Mouse (Mus musculus) heart, postnatal 0 days (tissue): ENCODE measurements at regions not wholly inside any gene's neighbourhood (a gene's known extent, or its start where the extent isn't known, plus 50 kb on each side); places are given as distances from the start of the nearest gene placed in this dataset.

Source experiments
- ATAC-seq: fragments of 200-750 bp; cut with Nextera tagmentation; 2 replicates; pipeline ENCODE4 v1.8.0; 2017; ENCODE audit warnings: low read depth, moderate number of reproducible peaks, moderate library complexity; ENCODE audit not compliant: insufficient read depth
- DNase-seq: peaks from one replicate; pipeline ENCODE4 v3.0.0-alpha.2; 2016; ENCODE audit warnings: low spot score
- H3K27ac ChIP-seq: fragments of 300-500 bp; sonication (generic); 2 replicates; pipeline ENCODE4 v1.5.1; 2014; ENCODE audit warnings: low read depth, mild to moderate bottlenecking
- H3K27me3 ChIP-seq: fragments of 300-500 bp; sonication (generic); 2 replicates; pipeline ENCODE4 v1.6.1; 2014; ENCODE audit warnings: low read length, mixed read lengths; ENCODE audit not compliant: control insufficient read depth, insufficient read depth
- H3K36me3 ChIP-seq: fragments of 300-500 bp; sonication (generic); replicated peaks from 2 replicates; pipeline ENCODE4 v1.6.1; 2014; ENCODE audit warnings: low read length, mixed read lengths; ENCODE audit not compliant: control insufficient read depth, insufficient read depth
- H3K4me1 ChIP-seq: fragments of 300-500 bp; sonication (generic); 2 replicates; pipeline ENCODE4 v1.6.1; 2014; ENCODE audit warnings: antibody characterized with exemption; ENCODE audit not compliant: control insufficient read depth, insufficient read depth
- H3K4me2 ChIP-seq: fragments of 300-500 bp; sonication (generic); 2 replicates; pipeline ENCODE4 v1.6.1; 2014; ENCODE audit warnings: low read depth, mild to moderate bottlenecking, low read length, moderate library complexity
- H3K4me3 ChIP-seq: fragments of 300-500 bp; sonication (generic); 2 replicates; pipeline ENCODE4 v1.5.1; 2014; ENCODE audit warnings: low read depth, low read length
- H3K9ac ChIP-seq: fragments of 300-500 bp; sonication (generic); replicated peaks from 2 replicates; pipeline ENCODE4 v1.6.1; 2014; ENCODE audit warnings: low read depth, low read length, mixed read lengths
- H3K9me3 ChIP-seq: fragments of 300-500 bp; sonication (generic); replicated peaks from 2 replicates; pipeline ENCODE4 v1.6.1; 2016; ENCODE audit warnings: low read length; ENCODE audit not compliant: control insufficient read depth
- CTCF ChIP-seq: IDR thresholded peaks from 2 replicates; pipeline ENCODE4 v1.5.1; 2016; ENCODE audit warnings: antibody characterized with exemption, control low read depth, low read depth
- EP300 ChIP-seq: IDR thresholded peaks from 2 replicates; pipeline ENCODE4 v1.6.1; 2016; ENCODE audit warnings: antibody characterized with exemption, low read depth
- WGBS: fragments of 180-500 bp; shearing (Covaris S2); extraction: QIAGEN DNeasy Blood & Tissue Kit; methylation state at CpG from one replicate; pipeline ENCODE4 v1.1.7; 2014; 5-methylcytosine and 5-hydroxymethylcytosine counted together

GRCm38 (mm10) chr10:51843099-51843498, 165.5 kb downstream of the Rfx6 start:
- ATAC-seq (no peak), DNase-seq (no peak)
- no peak overlapping the region for H3K9ac ChIP-seq
- WGBS = 57% methylated on average over 1 of the region's 1 CpGs
- H3K9me3 ChIP-seq = no peaks in the 10 kb centered on the region
- no peaks in the 10 kb centered on the region for H3K4me1 ChIP-seq
- no peaks in the 10 kb centered on the region for H3K36me3 ChIP-seq
- no peak overlapping the region for H3K4me3 ChIP-seq
- no peak for TF ChIP-seq CTCF
- TF ChIP-seq EP300 = no peak
- no peak overlapping the region for H3K4me2 ChIP-seq
- no peaks in the 10 kb centered on the region for H3K27me3 ChIP-seq
- no peak overlapping the region for H3K27ac ChIP-seq

- TF ChIP-seq CTCF (no peak), EP300 (no peak)
- DNase-seq (no peak), ATAC-seq (no peak)
- H3K36me3 ChIP-seq = no peaks in the 10 kb centered on the region
- H3K4me3 ChIP-seq = no peak overlapping the region
- H3K9me3 ChIP-seq = no peaks in the 10 kb centered on the region
- H3K27me3 ChIP-seq = no peaks in the 10 kb centered on the region
- no peak overlapping the region for H3K27ac ChIP-seq
- no peak overlapping the region for H3K9ac ChIP-seq
- H3K4me2 ChIP-seq = no peak overlapping the region
- WGBS = 77% methylated on average over 4 of the region's 4 CpGs
- H3K4me1 ChIP-seq = no peaks in the 10 kb centered on the region
These were observed 168.7 kb downstream of the Rfx6 start for GRCm38 (mm10) chr10:51846287-51846686.

GRCm38 (mm10) chr10:51869409-51869808, 152.9 kb upstream of the Vgll2 start:
- ATAC-seq (no peak), DNase-seq (no peak)
- WGBS = 64% methylated on average over 3 of the region's 3 CpGs
- Histone ChIP-seq H3K9me3 (no peaks in the 10 kb centered on the region), H3K4me1 (no peaks in the 10 kb centered on the region), H3K4me2 (no peak overlapping the region), H3K27me3 (no peaks in the 10 kb centered on the region), H3K4me3 (no peak overlapping the region), H3K27ac (no peak overlapping the region), H3K36me3 (no peaks in the 10 kb centered on the region), H3K9ac (no peak overlapping the region)
- TF ChIP-seq CTCF (no peak), EP300 (no peak)

GRCm38 (mm10) chr10:51911066-51911691, 111.1 kb upstream of the Vgll2 start:
- H3K4me3 ChIP-seq = no peak overlapping the region
- no peaks in the 10 kb centered on the region for H3K27me3 ChIP-seq
- no peaks in the 10 kb centered on the region for H3K36me3 ChIP-seq
- no peak overlapping the region for H3K27ac ChIP-seq
- TF ChIP-seq CTCF (no peak), EP300 (no peak)
- no peaks in the 10 kb centered on the region for H3K9me3 ChIP-seq
- 42% methylated on average over 10 of the region's 10 CpGs for WGBS
- DNase-seq (no peak), ATAC-seq (no peak)
- H3K9ac ChIP-seq = no peak overlapping the region
- H3K4me1 ChIP-seq = no peaks in the 10 kb centered on the region
- H3K4me2 ChIP-seq = no peak overlapping the region

- Histone ChIP-seq H3K27ac (no peak overlapping the region), H3K4me3 (no peak overlapping the region), H3K36me3 (no peaks in the 10 kb centered on the region), H3K9ac (no peak overlapping the region), H3K27me3 (no peaks in the 10 kb centered on the region), H3K9me3 (no peaks in the 10 kb centered on the region), H3K4me2 (no peak overlapping the region), H3K4me1 (no peaks in the 10 kb centered on the region)
- DNase-seq = no peak
- ATAC-seq = no peak
- no peak for TF ChIP-seq EP300
- TF ChIP-seq CTCF = no peak
- WGBS = 43% methylated on average over 1 of the region's 1 CpGs
These were observed 110.2 kb upstream of the Vgll2 start for GRCm38 (mm10) chr10:51912096-51912495.

DNA sequence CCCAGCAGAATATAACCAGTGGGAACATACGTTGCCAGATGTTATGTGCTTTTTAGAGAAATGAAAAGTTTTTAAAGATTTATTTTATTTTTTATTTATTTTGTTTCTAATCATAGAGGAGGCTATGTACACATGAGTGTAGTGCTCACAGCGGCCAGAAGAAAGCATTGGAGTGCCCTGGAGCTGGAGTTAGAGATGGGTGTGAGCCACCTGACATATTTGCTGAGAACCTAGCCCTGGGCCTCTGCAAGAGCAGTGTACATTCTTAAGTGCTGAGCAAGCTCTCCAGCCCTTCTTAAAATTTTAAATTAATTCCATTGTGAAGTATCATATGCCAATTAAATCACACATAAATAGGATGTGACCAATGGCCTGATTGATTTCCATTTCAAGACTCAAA, 95.7 kb upstream of the Vgll2 start:
- H3K27me3 ChIP-seq = no peaks in the 10 kb centered on the region
- DNase-seq (no peak), ATAC-seq (no peak)
- peaks cover 6% of the 10 kb centered on the region; the same call in 1 of the 2 replicates for H3K4me1 ChIP-seq
- H3K27ac ChIP-seq = no peak overlapping the region
- WGBS = 74% methylated on average over 2 of the region's 2 CpGs
- H3K36me3 ChIP-seq = no peaks in the 10 kb centered on the region
- H3K9me3 ChIP-seq = no peaks in the 10 kb centered on the region
- no peak for TF ChIP-seq EP300
- TF ChIP-seq CTCF = no peak
- H3K4me3 ChIP-seq = no peak overlapping the region
- H3K9ac ChIP-seq = no peak overlapping the region
- no peak overlapping the region for H3K4me2 ChIP-seq
